Mouse (Mus musculus) thymus, adult 2 months (tissue): ENCODE data around the gene Gria2. TPM values are rescaled to one million over a fixed set of nuclear protein-coding genes. Genes with fewer than 3 reads are reported as not detected.

Source experiments
- DNase-seq: peaks from one replicate; pipeline ENCODE4 v3.0.0; 2021
- H3K27ac ChIP-seq: fragments of 200-500 bp; 2 replicates; pipeline ENCODE4 v1.5.1; 2012; ENCODE audit warnings: low read length, control low read depth; ENCODE audit not compliant: control insufficient read depth, insufficient read depth
- H3K27me3 ChIP-seq: fragments of 200-500 bp; 2 replicates; pipeline ENCODE4 v1.6.1; 2012; ENCODE audit warnings: mild to moderate bottlenecking, low read length, moderate library complexity, mixed read lengths; ENCODE audit not compliant: control insufficient read depth, insufficient read depth
- H3K36me3 ChIP-seq: fragments of 200-500 bp; 2 replicates; pipeline ENCODE4 v1.6.1; 2012; ENCODE audit warnings: mild to moderate bottlenecking, low read length, moderate library complexity; ENCODE audit not compliant: control insufficient read depth, insufficient read depth
- H3K4me1 ChIP-seq: fragments of 200-500 bp; replicated peaks from 2 replicates; pipeline ENCODE4 v1.6.1; 2012; ENCODE audit warnings: low read length; ENCODE audit not compliant: control insufficient read depth, insufficient read depth
- H3K4me3 ChIP-seq: fragments of 200-500 bp; 2 replicates; pipeline ENCODE4 v1.5.1; 2012; ENCODE audit warnings: mild to moderate bottlenecking, low read length, control low read depth, moderate library complexity; ENCODE audit not compliant: control insufficient read depth, insufficient read depth
- CTCF ChIP-seq: fragments of 200-500 bp; IDR thresholded peaks from 2 replicates; pipeline ENCODE4 v1.5.1; 2012; ENCODE audit warnings: mild to moderate bottlenecking, control low read depth, low read length, moderate library complexity, borderline replicate concordance; ENCODE audit not compliant: control insufficient read depth, poor library complexity, insufficient read depth; ENCODE audit errors: extremely low read depth
- POLR2A ChIP-seq: fragments of 200-500 bp; IDR thresholded peaks from 2 replicates; pipeline ENCODE4 v1.6.1; 2012; ENCODE audit warnings: mild to moderate bottlenecking, low read length, control low read depth, moderate library complexity; ENCODE audit not compliant: control insufficient read depth, poor library complexity, insufficient read depth; ENCODE audit errors: extremely low read depth
- WGBS: fragments of 180-500 bp; shearing (Covaris S2); methylation state at CpG from one replicate; pipeline ENCODE4 v1.1.7; 2018; 5-methylcytosine and 5-hydroxymethylcytosine counted together
- polyA plus RNA-seq: library from polyadenylated mRNA; depleted of rRNA; stranded (reverse); fragments of >200 nt; gene quantifications from 2 replicates; pipeline ENCODE4 v1.2.3, GENCODE M21; 2012

Gria2 gene
- polyA plus RNA-seq, 1 experiment = 0.28 TPM

DNA sequence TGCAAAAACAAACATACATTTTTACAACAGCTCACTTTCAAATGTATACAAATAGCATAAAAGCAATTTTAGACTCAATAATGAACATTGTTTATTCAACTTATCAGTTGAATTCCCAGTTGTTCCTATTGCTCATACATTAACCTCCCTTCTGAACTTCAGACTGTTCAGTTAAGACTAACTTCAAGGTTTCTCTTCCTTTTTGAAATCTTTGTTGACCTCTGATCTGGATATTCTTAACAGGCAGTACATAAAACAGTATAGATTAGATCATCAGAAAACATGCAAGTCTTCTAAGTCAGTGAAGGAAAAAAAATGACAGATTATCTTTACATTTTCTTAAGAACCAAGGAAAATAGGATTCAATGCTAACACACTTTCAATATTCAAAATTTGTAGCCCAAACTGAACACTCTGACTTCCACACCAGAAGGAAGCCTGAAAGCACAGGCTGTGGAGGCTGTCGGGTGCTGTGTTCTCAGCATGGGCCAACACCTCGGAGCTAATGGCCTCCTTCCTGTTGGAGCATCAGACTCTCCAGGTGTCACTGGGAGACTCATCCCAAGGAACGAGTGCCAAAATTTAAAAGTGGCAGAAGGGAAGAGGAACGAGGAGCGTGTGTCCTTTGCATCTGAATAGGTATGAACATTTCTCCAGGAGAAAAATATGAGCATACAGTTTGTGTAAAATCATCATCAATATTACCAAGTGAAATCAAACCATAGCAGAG, 33.0 kb downstream of the Gria2 start:
- Histone ChIP-seq H3K27ac (no peak overlapping the region), H3K4me3 (no peak overlapping the region), H3K36me3 (no peaks in the 10 kb centered on the region), H3K4me1 (no peaks in the 10 kb centered on the region), H3K27me3 (no peaks in the 10 kb centered on the region)
- WGBS = 92% methylated on average over 5 of the region's 5 CpGs
- TF ChIP-seq CTCF (no peak), POLR2A (no peak)
- DNase-seq = no peak

- WGBS = 91% methylated on average over 4 of the region's 4 CpGs
- H3K27ac ChIP-seq = no peak overlapping the region
- no peak for DNase-seq
- no peaks in the 10 kb centered on the region for H3K36me3 ChIP-seq
- no peak for TF ChIP-seq POLR2A
- TF ChIP-seq CTCF = no peak
- H3K27me3 ChIP-seq = no peaks in the 10 kb centered on the region
- H3K4me1 ChIP-seq = no peaks in the 10 kb centered on the region
- H3K4me3 ChIP-seq = no peak overlapping the region
Observed at GRCm38 (mm10) chr3:80758955-80759354, 43.7 kb downstream of the Gria2 start.

- no peaks in the 10 kb centered on the region for H3K36me3 ChIP-seq
- DNase-seq = no peak
- no peak for TF ChIP-seq POLR2A
- TF ChIP-seq CTCF = no peak
- H3K27ac ChIP-seq = no peak overlapping the region
- H3K4me1 ChIP-seq = no peaks in the 10 kb centered on the region
- H3K27me3 ChIP-seq = no peaks in the 10 kb centered on the region
- no peak overlapping the region for H3K4me3 ChIP-seq
- WGBS = 98% methylated on average over 2 of the region's 2 CpGs
Observed at GRCm38 (mm10) chr3:80758363-80758762, 44.3 kb downstream of the Gria2 start.

DNA sequence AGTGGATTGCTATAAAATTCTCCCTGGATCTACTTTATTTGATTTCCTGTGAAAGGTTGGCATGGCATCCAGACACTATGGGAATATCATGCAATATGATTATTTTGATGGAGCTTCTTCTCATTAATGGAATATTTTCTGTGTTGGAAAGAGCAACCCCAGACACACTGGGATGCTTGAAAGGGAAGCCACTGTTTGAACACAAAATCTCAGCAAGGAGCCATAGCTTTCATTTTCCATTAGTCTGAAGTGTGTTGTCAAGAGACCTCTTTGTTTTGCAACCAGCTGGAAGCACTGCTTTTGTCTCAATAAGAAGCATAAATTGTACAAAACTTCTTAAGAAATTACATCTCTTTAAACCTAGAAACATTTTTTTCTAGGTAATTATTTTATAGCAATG, 51.8 kb downstream of the Gria2 start:
- Histone ChIP-seq H3K4me3 (no peak overlapping the region), H3K27ac (no peak overlapping the region), H3K36me3 (no peaks in the 10 kb centered on the region), H3K27me3 (no peaks in the 10 kb centered on the region), H3K4me1 (no peaks in the 10 kb centered on the region)
- TF ChIP-seq POLR2A (no peak), CTCF (no peak)
- DNase-seq = no peak

- H3K4me1 ChIP-seq = no peaks in the 10 kb centered on the region
- WGBS = 94% methylated on average over 3 of the region's 3 CpGs
- no peaks in the 10 kb centered on the region for H3K36me3 ChIP-seq
- no peak for TF ChIP-seq CTCF
- TF ChIP-seq POLR2A = no peak
- DNase-seq = no peak
- no peak overlapping the region for H3K4me3 ChIP-seq
- no peak overlapping the region for H3K27ac ChIP-seq
- H3K27me3 ChIP-seq = no peaks in the 10 kb centered on the region
Observed at GRCm38 (mm10) chr3:80725205-80725604, 77.4 kb downstream of the Gria2 start.

- no peak for DNase-seq
- no peaks in the 10 kb centered on the region for H3K27me3 ChIP-seq
- 79% methylated on average over 3 of the region's 3 CpGs for WGBS
- TF ChIP-seq POLR2A = no peak
- TF ChIP-seq CTCF = no peak
- no peak overlapping the region for H3K4me3 ChIP-seq
- H3K27ac ChIP-seq = no peak overlapping the region
- no peaks in the 10 kb centered on the region for H3K36me3 ChIP-seq
- H3K4me1 ChIP-seq = no peaks in the 10 kb centered on the region
Observed at GRCm38 (mm10) chr3:80713123-80713522, 89.5 kb downstream of the Gria2 start.

DNA sequence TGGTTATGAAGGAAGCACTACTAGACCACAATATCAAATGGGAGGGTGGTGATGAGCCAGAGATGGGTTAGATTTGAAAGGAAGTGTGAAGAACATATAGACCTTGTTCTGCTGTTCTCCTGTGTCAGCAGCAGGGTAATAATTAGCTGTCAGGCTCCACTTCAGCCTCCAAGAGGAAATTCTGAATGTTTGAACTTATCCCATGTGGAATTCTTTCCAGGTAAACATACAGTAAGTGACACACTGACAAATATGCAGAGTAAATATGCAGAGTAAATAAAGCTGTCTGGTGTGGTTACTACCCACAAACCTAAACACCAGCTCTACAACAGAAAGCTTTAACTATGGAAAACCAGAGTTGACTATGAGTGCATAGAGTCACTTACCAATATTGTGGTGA, 93.6 kb downstream of the Gria2 start:
- Histone ChIP-seq H3K4me3 (no peak overlapping the region), H3K27ac (no peak overlapping the region), H3K4me1 (no peaks in the 10 kb centered on the region), H3K36me3 (no peaks in the 10 kb centered on the region), H3K27me3 (no peaks in the 10 kb centered on the region)
- TF ChIP-seq POLR2A = no peak
- no peak for TF ChIP-seq CTCF
- DNase-seq = no peak
